Mouse (Mus musculus): ENCODE measurements at regions not wholly inside any gene's neighbourhood (a gene's known extent, or its start where the extent isn't known, plus 50 kb on each side); places are given as distances from the start of the nearest gene placed in this dataset.

DNA sequence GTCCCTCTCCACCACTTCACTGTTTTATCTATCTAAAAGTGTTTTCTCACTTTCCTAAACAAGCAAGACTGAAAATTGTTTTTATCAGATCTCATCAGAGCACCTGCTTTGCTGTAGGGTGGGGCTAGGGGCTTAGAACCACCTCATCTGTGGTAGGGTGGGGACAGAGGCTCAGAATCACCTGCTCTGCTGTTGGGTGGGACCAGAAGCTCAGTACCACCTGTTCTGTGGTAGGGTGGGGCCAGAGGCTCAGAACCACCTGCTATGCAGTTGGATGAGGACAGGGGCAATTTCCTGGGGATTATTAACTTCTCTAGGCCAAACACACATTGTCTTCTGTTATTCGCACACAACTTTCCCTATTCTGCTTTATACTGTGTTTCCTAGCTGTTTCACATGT lies 585.4 kb upstream of the Plxna2 start:
- no peak for TF ChIP-seq CTCF (IDR thresholded peaks at IDR 0.05; ENCODE audit: low read depth, low read length)
- no peak for TF ChIP-seq POLR2A (IDR thresholded peaks at IDR 0.05; ENCODE audit: borderline replicate concordance, low read depth, low read length)
